Mouse (Mus musculus) gastrocnemius, postnatal 14 days (tissue): ENCODE data around the gene Hbq1b. TPM values are rescaled to one million over a fixed set of nuclear protein-coding genes. Genes with fewer than 3 reads are reported as not detected.

ENCODE experiments used
- DNase-seq: peaks from one replicate; pipeline ENCODE4 v3.0.0; 2021; ENCODE audit warnings: mixed read lengths
- intact Hi-C: fragments of 180-260 bp; cut with DNase I; formaldehyde crosslinking; loops from one replicate; pipeline ENCODE4 v1.15.1; 2025; ENCODE audit warnings: low total_unique reads
- total RNA-seq, 2 experiments: library from RNA; stranded (reverse); gene quantifications; 2 replicates each; pipeline ENCODE4 v1.2.3; 2021

The Hbq1b gene
- total RNA-seq, 2 experiments from 2014 or later, result 0.41 TPM; not detected in 1

DNA sequence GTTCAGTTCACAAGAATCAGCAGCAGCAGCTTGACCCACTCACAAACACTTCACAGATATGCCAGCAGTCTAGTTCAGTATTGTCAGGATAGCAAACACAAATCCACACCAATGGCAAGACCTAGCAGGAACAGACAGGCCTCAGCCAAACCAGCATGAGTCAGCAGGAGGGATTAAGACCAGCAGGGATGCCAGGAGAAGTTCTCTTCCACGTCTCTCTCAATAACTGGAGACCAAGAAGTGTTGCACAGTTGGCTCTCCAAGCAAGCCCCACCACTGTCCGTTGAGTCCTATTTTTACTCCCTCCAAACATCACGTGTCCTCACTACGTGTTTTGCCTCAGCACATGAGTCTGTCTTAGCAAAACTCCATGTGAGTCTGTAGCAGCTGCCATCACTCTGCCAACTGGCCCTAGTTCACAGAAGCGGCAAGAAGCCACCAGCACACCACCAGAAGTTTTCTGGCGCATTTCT, 49.7 kb downstream of the Hbq1b start:
- intact Hi-C loops, result loop anchor here (10.0 kb wide), 1 partner anchor 258 kb away; no protein-coding TSS in a partner anchor
- no peak for DNase-seq

Other genes with a start within 250 kb of the Hbq1b start
- gene Il9r, start 86.7 kb upstream of the Hbq1b start, total RNA-seq, result under 1 TPM in 1 of 2 experiments, not detected in 1; 0.31 TPM
- 1 to 10 TPM; 8.6 to 8.9 TPM for gene Snrnp25, start 81.5 kb upstream of the Hbq1b start, total RNA-seq
- gene Rhbdf1, start 64.7 kb upstream of the Hbq1b start, total RNA-seq, result 10 to 100 TPM; 18.4 to 24.4 TPM
- 1 to 10 TPM; 7.9 to 9.6 TPM for gene Mpg, start 60.5 kb upstream of the Hbq1b start, total RNA-seq
- gene Nprl3, start 19.3 kb upstream of the Hbq1b start, total RNA-seq, result 10 to 100 TPM; 17.8 to 19.2 TPM
- not detected for gene Hba-x, start 10.6 kb upstream of the Hbq1b start, total RNA-seq
- gene Hba-a1, start 3.5 kb upstream of the Hbq1b start, total RNA-seq, result 1,000 to 10,000 TPM; 1,024 TPM
- gene Hba-a2, start 9.5 kb downstream of the Hbq1b start, total RNA-seq, result 100 to 1,000 TPM; 795 to 814 TPM
- not detected for gene Hbq1a, start 13.1 kb downstream of the Hbq1b start, total RNA-seq
- 10 to 100 TPM; 15.1 to 16.8 TPM for gene Sh3pxd2b, start 60.9 kb downstream of the Hbq1b start, total RNA-seq
- 10 to 100 TPM; 18.9 to 21.4 TPM for gene Ubtd2, start 168.4 kb downstream of the Hbq1b start, total RNA-seq
- gene Efcab9, start 245.1 kb downstream of the Hbq1b start, total RNA-seq, result under 1 TPM; 0.47 to 0.70 TPM
- gene Stk10, start 246.3 kb downstream of the Hbq1b start, total RNA-seq, result 1 to 10 TPM; 4.9 to 6.9 TPM